Mouse (Mus musculus): ENCODE measurements around the gene Kcmf1. TPM values are rescaled to one million over a fixed set of nuclear protein-coding genes. Genes with fewer than 3 reads are reported as not detected.
A peak's percentile ranks its signal among the peaks of the same experiment; 100 is the strongest.

Gene Kcmf1
- polyA plus RNA-seq, 1 experiment from 2014 or later: 28.4 TPM

GRCm38 (mm10) chr6:72926031-72926430 is 26.3 kb upstream of the Kcmf1 start:
- H3K27me3 ChIP-seq: no peaks in the 10 kb centered on the region
- no peak overlapping the region for H3K9ac ChIP-seq
- no peak overlapping the region for H3K4me3 ChIP-seq
- no peaks in the 10 kb centered on the region for H3K4me1 ChIP-seq
- no peaks in the 10 kb centered on the region for H3K9me3 ChIP-seq (replicated peaks)
- 89% methylated on average over 4 of the region's 4 CpGs for WGBS
- H3K4me2 ChIP-seq: no peak overlapping the region
- H3K27ac ChIP-seq: no peak overlapping the region
- ATAC-seq: no peak
- no peaks in the 10 kb centered on the region for H3K36me3 ChIP-seq (ENCODE audit: poor library complexity, severe bottlenecking)

DNA sequence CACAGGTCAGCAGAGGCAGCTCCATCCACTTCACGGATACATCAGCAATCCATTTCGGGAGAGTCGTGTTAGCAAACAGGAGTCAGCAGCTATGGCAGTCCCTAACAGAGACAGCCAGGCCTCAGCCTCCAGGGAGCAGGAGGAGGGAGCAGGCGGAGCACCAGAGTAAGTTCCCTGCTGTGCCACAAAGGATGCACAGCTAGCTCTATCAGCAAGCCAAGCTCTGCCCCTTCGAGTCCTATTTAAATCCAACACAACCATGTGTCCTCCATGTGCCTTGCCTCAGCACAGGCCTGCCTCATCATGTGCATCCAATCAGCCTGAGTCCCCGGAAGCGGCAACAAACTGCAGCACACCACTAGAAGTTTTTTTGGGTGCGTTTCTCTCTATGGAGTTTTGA is 23.6 kb upstream of the Kcmf1 start:
- Histone ChIP-seq H3K27ac (no peak overlapping the region), H3K4me3 (no peak overlapping the region), H3K36me3 (ENCODE audit: poor library complexity, severe bottlenecking) (no peaks in the 10 kb centered on the region), H3K9me3 (replicated peaks) (no peaks in the 10 kb centered on the region), H3K27me3 (no peaks in the 10 kb centered on the region), H3K9ac (no peak overlapping the region), H3K4me1 (no peaks in the 10 kb centered on the region), H3K4me2 (no peak overlapping the region)
- 86% methylated on average over 8 of the region's 8 CpGs for WGBS
- ATAC-seq: no peak

DNA sequence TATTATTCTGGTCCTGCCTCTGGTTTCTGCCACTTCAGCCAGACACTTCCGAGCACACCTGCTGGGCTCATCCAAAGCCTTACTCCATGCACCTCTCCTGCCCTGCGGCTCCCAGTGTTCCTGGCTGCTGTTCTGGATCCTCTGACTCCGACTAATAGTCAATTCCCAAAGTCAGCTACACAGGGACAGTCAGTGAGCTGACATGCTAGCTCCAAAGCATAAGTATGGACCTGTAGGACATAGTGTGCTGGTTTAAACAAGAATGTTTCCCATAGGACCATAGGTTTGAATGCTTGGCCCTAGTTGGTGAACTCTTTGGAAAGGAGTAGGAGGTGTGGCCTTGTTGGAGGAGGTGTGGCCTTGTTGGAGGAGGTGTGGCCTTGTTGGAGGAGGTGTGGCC is 21.3 kb upstream of the Kcmf1 start:
- no peaks in the 10 kb centered on the region for H3K27me3 ChIP-seq
- no peaks in the 10 kb centered on the region for H3K4me1 ChIP-seq
- no peaks in the 10 kb centered on the region for H3K9me3 ChIP-seq (replicated peaks)
- H3K9ac ChIP-seq: no peak overlapping the region
- no peak overlapping the region for H3K4me2 ChIP-seq
- no peak overlapping the region for H3K4me3 ChIP-seq
- no peak overlapping the region for H3K27ac ChIP-seq
- no peak for ATAC-seq
- H3K36me3 ChIP-seq (ENCODE audit: poor library complexity, severe bottlenecking): no peaks in the 10 kb centered on the region
- WGBS: 94% methylated on average over 3 of the region's 3 CpGs

- Histone ChIP-seq H3K27ac (no peak overlapping the region), H3K4me1 (no peaks in the 10 kb centered on the region), H3K4me3 (no peak overlapping the region), H3K9me3 (replicated peaks) (no peaks in the 10 kb centered on the region), H3K9ac (no peak overlapping the region), H3K4me2 (no peak overlapping the region), H3K27me3 (no peaks in the 10 kb centered on the region), H3K36me3 (ENCODE audit: poor library complexity, severe bottlenecking) (no peaks in the 10 kb centered on the region)
- no peak for ATAC-seq
- WGBS: 64% methylated on average over 9 of the region's 9 CpGs
These were observed 18.8 kb upstream of the Kcmf1 start for GRCm38 (mm10) chr6:72918510-72919033.

- Histone ChIP-seq H3K9me3 (replicated peaks) (0 out of 2 replicates have a peak, but pooled peaks cover 1% of the 10 kb centered on the region), H3K9ac (no peak overlapping the region), H3K27me3 (no peaks in the 10 kb centered on the region), H3K4me1 (no peaks in the 10 kb centered on the region), H3K36me3 (ENCODE audit: poor library complexity, severe bottlenecking) (no peaks in the 10 kb centered on the region), H3K27ac (no peak overlapping the region), H3K4me2 (no peak overlapping the region), H3K4me3 (no peak overlapping the region)
- WGBS: 85% methylated on average over 7 of the region's 7 CpGs
- no peak for ATAC-seq
These were observed 16.6 kb upstream of the Kcmf1 start for GRCm38 (mm10) chr6:72916330-72916729.

DNA sequence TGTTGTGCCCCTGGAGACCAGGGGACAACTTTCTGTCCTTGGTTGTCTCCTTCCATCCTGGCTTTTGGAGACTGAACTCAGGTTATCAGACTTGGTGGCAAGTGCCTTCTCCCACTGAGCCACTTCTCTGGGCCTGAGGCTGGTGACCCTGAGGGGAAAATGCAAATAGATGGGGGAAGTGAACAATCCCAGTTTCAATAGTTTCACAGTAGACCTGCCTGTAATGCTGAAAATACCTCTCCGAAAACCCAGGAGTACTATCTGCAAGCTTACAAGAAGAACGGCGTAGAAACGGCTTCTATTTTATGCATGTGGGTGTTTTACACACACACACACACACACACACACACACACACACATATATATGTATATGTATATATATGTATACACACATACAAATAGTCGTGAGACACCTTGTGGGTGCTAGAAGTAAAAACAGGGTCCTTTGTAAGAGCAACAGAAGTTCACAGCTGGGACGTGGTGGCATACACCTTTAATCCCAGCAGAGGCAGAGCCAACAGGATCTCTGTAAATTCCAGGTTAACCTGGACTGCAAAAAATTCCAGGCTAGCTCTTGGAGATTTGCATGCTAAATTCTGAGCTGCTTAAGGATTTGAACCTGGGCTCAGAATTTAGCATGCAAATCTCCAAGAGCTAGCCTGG is 14.4 kb upstream of the Kcmf1 start:
- Histone ChIP-seq H3K9me3 (replicated peaks) (0 out of 2 replicates have a peak, but pooled peaks cover 5% of the 10 kb centered on the region), H3K4me1 (no peaks in the 10 kb centered on the region), H3K36me3 (ENCODE audit: poor library complexity, severe bottlenecking) (no peaks in the 10 kb centered on the region), H3K9ac (no peak overlapping the region), H3K27ac (no peak overlapping the region), H3K4me2 (no peak overlapping the region), H3K27me3 (no peaks in the 10 kb centered on the region), H3K4me3 (no peak overlapping the region)
- ATAC-seq: no peak
- 89% methylated on average over 6 of the region's 6 CpGs for WGBS

GRCm38 (mm10) chr6:72911261-72911660 is 11.5 kb upstream of the Kcmf1 start:
- H3K4me2 ChIP-seq: no peak overlapping the region
- WGBS: 65% methylated on average over 4 of the region's 4 CpGs
- no peak overlapping the region for H3K27ac ChIP-seq
- no peaks in the 10 kb centered on the region for H3K36me3 ChIP-seq (ENCODE audit: poor library complexity, severe bottlenecking)
- H3K9me3 ChIP-seq (replicated peaks): 0 out of 2 replicates have a peak, but pooled peaks cover 5% of the 10 kb centered on the region
- no peak for ATAC-seq
- no peak overlapping the region for H3K9ac ChIP-seq
- H3K4me3 ChIP-seq: no peak overlapping the region
- H3K27me3 ChIP-seq: no peaks in the 10 kb centered on the region
- no peaks in the 10 kb centered on the region for H3K4me1 ChIP-seq

GRCm38 (mm10) chr6:72902254-72902990 is 2.6 kb upstream of the Kcmf1 start:
- Histone ChIP-seq H3K4me3 (no peak overlapping the region), H3K9ac (no peak overlapping the region), H3K9me3 (replicated peaks) (no peaks in the 10 kb centered on the region), H3K36me3 (ENCODE audit: poor library complexity, severe bottlenecking) (no peaks in the 10 kb centered on the region), H3K27ac (no peak overlapping the region), H3K27me3 (no peaks in the 10 kb centered on the region), H3K4me2 (no peak overlapping the region), H3K4me1 (peaks cover 22% of the 10 kb centered on the region)
- ATAC-seq: no peak
- 79% methylated on average over 6 of the region's 6 CpGs for WGBS

- Histone ChIP-seq H3K4me2 (peak overlapping the region; percentile 78), H3K27me3 (no peaks in the 10 kb centered on the region), H3K36me3 (ENCODE audit: poor library complexity, severe bottlenecking) (no peaks in the 10 kb centered on the region), H3K27ac (no peak overlapping the region), H3K4me3 (peak overlapping the region; percentile 97), H3K4me1 (peaks cover 29% of the 10 kb centered on the region), H3K9me3 (replicated peaks) (no peaks in the 10 kb centered on the region), H3K9ac (peak overlapping the region; percentile 99; the same call in 1 of the 2 replicates)
- 64% methylated on average over 7 of the region's 7 CpGs for WGBS
- no peak for ATAC-seq
These were observed 1.2 kb upstream of the Kcmf1 start for GRCm38 (mm10) chr6:72900952-72901351.

- peak overlapping the region; percentile 98 for H3K27ac ChIP-seq
- WGBS: 0% methylated on average over 39 of the region's 85 CpGs
- no peaks in the 10 kb centered on the region for H3K36me3 ChIP-seq (ENCODE audit: poor library complexity, severe bottlenecking)
- no peaks in the 10 kb centered on the region for H3K27me3 ChIP-seq
- peak overlapping the region; percentile 99 for H3K9ac ChIP-seq
- H3K9me3 ChIP-seq (replicated peaks): no peaks in the 10 kb centered on the region
- peak overlapping the region; percentile 78 for H3K4me2 ChIP-seq
- H3K4me1 ChIP-seq: peaks cover 29% of the 10 kb centered on the region
- H3K4me3 ChIP-seq: peak overlapping the region; percentile 97
- ATAC-seq: peak; percentile 71
These were observed 488 bp downstream of the Kcmf1 start for GRCm38 (mm10) chr6:72899201-72899780.

DNA sequence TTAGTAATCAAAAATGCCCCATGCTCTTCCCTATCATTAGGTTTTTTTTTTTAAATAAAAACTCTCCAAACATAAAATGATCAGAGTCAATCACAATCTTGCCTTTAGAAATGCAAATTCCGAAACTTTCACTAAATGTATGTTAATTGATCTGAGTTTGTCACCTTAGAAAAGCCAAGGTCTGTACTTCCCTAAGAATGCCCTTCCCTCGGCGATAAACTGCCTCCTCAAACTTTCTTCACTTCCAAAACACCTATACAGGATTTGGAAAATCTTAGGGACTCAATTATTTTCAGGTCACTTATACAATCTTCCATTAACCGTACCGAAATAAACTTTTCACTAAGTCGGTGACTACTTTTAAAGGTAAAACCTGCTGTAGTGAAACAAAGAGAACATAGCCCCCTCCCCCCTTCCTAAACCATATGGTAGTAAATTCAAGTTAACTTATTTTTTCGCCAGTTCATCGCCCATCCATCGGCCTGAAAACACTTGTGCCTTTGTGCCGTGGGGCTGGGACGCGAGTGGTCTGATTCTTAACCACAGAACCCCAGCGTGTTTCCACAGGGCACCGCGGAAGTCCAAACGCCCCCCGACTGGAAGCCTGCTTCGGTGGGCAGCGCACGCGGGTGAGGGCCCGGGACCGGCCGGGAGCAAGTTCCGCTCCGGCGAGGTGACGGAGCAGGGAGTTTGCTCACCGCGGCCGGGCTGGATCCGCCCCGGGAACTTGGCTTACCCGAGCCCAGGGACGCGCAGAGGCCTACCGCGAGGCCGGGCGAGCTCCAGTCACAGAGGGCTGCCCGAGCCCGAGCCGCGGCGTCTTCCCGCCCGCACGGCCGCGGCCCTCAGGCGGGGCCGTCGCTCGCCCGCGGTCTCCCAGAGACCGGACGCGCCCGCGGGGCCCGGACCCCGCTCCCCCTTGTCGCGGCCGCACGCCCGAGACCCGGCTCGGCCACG is 1.3 kb downstream of the Kcmf1 start:
- peak overlapping the region; percentile 98 for H3K27ac ChIP-seq
- peak; percentile 58 for ATAC-seq
- WGBS: 1% methylated on average over 53 of the region's 71 CpGs
- H3K4me2 ChIP-seq: peak overlapping the region; percentile 78
- H3K36me3 ChIP-seq (ENCODE audit: poor library complexity, severe bottlenecking): no peaks in the 10 kb centered on the region
- peak overlapping the region; percentile 97 for H3K4me3 ChIP-seq
- H3K27me3 ChIP-seq: no peaks in the 10 kb centered on the region
- H3K4me1 ChIP-seq: peaks cover 29% of the 10 kb centered on the region
- H3K9me3 ChIP-seq (replicated peaks): no peaks in the 10 kb centered on the region
- H3K9ac ChIP-seq: peak overlapping the region; percentile 99

Measured in forebrain, embryonic 13.5 days (tissue).